Mouse (Mus musculus): ENCODE data around the gene Abcb1b. TPM values are rescaled to one million over a fixed set of nuclear protein-coding genes. Genes with fewer than 3 reads are reported as not detected.

Abcb1b gene
- polyA plus RNA-seq (2015; fragmentation: Nextera tagmentation; extraction: Ambion mirVana) = 87.7 and 197 TPM in 2 replicates

DNA sequence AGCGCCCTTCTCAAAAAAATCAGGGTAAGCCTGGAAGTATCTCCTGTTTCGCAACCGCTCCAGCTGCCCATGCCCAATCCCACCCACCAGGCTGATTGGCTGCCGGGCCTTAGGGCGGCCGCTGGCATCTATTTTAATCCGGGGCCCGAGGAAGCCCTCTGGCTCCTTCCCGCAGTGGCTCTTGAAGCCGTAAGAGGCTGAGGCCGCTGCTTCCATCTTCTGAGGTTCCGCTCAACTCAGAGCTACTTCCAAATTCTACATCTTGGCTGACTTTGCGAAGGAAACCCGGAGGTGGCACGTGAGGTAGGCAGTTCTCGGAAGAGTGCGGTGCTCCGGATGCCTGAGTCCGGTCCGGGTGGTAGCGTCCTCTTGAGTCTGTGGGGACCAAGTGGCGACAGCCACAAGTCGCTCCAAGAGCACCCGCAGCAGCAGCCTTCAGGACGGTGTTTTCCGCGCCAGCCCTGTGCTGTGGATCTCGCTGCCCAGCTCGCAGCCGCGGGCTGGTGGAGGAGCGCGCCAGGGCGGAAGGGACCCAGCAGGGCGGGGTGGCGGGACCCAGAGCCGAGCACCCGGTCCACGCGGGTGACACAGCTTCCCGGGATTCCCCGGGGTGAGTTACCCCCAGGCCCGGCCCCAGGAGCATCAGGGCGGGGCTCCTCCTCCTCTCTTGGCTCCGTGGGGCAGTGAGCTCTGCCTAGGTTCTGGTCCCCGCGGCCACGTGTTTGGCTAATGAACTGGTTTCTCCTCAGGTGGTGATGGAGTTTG lies at the start of gene Abcb1b:
Gene Abcb1b (plus strand): TSS at position 161 of the 765 bp plus-strand sequence.

DNA sequence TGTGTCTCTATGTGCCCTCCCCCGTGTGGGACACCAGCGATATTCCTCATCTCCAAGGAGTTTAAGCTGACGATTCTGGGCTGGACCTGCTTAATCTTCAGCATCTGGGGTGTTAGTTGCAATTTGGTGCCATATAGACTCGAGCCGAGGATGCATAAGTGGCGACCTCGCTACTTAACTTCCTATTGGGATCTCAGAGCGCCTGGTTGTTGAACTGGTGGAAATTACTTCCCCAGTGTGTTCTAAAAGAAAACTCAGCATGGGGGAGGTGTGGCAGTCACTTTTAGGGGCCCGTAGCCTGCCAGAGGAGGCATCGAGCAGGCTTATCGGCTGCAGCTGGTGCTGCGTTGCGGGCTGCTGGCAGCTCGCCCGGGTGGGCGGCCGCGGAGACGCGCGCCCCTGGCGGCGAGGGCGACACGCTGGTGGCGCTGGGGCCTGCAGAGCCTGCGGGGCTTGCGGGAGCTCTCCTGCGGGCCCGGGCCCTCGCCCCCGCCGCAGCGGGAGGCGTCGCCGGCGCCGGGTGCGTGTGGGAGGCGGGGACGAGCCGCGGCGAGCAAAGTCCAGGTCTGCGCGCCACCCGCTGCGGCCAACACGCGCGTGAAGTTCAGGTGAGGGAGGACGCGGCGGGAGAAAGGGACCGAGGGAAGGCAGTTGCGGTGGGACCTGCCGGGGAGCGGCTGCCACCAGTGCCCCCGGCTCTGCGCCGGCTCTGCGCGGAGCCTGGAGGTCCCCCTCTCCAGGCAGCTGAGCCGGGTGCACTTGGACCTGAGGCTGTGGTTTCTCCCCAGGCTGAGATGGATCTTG lies 95.6 kb downstream of the Abcb1b start, which contains the start of gene Abcb4:
Gene Abcb4 (plus strand): TSS at position 418 of the 804 bp plus-strand sequence.

Other genes with a start within 250 kb of the Abcb1b start
- gene Rundc3b, start 175.2 kb upstream of the Abcb1b start, polyA plus RNA-seq (2015; fragmentation: Nextera tagmentation; extraction: Ambion mirVana) = 5.2 and 6.8 TPM in 2 replicates
- 3.7 and 3.8 TPM in 2 replicates for gene Abcb1a, start 138.1 kb upstream of the Abcb1b start, polyA plus RNA-seq (2015; fragmentation: Nextera tagmentation; extraction: Ambion mirVana)
- 3.4 and 4.1 TPM in 2 replicates for gene Abcb4, start 95.6 kb downstream of the Abcb1b start, polyA plus RNA-seq (2015; fragmentation: Nextera tagmentation; extraction: Ambion mirVana)
- gene Crot, start 199.2 kb downstream of the Abcb1b start, polyA plus RNA-seq (2015; fragmentation: Nextera tagmentation; extraction: Ambion mirVana) = 60.9 and 73.6 TPM in 2 replicates